Mouse (Mus musculus): ENCODE data around the gene Srsf5. TPM values are rescaled to one million over a fixed set of nuclear protein-coding genes. Genes with fewer than 3 reads are reported as not detected.

Srsf5 gene
- polyA plus RNA-seq, 1 experiment from 2014 or later: 357 TPM

Other genes with a start within 250 kb of the Srsf5 start
- gene Ccdc177, start 184.8 kb upstream of the Srsf5 start, polyA plus RNA-seq (2016; fragmentation: Nextera tagmentation; extraction: Ambion mirVana): not detected in 2 replicates
- gene Susd6, start 155.0 kb upstream of the Srsf5 start, polyA plus RNA-seq (2016; fragmentation: Nextera tagmentation; extraction: Ambion mirVana): 15.0 and 15.9 TPM in 2 replicates
- gene Slc10a1, start 23.2 kb downstream of the Srsf5 start, polyA plus RNA-seq (2016; fragmentation: Nextera tagmentation; extraction: Ambion mirVana): 0.57 and 0.60 TPM in 2 replicates
- gene Smoc1, start 81.3 kb downstream of the Srsf5 start, polyA plus RNA-seq (2016; fragmentation: Nextera tagmentation; extraction: Ambion mirVana): 7.0 and 7.9 TPM in 2 replicates